Mouse (Mus musculus) frontal cortex, postnatal 25 days (tissue): ENCODE data around the gene Ccdc162.

Experiments
- DNase-seq, 2 experiments: peaks; one replicate each; pipeline ENCODE4 v3.0.0; 2022; ENCODE audit warnings: low spot score in 2 of 2

Gene Ccdc162

DNA sequence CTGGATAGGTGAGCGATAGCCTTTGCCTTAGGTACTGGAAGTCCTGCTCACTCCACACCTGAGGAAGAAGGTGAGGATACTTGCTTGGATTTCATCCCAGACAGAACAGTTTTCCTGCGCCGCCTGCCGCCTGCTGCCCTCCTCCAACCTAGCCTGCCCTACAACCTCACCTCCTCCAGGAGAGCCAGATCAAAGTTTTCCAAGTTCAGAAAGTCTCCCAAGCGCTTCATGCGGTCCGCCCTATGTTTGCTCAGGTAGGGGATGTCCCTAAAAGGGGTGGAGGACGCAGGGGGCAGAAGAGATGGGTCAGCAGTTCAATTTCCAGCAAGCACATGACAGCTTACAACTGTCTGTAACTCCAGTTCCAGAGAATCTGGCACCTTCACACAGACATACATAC is 227.1 kb downstream of the Ccdc162 start:
- no peak for DNase-seq

DNA sequence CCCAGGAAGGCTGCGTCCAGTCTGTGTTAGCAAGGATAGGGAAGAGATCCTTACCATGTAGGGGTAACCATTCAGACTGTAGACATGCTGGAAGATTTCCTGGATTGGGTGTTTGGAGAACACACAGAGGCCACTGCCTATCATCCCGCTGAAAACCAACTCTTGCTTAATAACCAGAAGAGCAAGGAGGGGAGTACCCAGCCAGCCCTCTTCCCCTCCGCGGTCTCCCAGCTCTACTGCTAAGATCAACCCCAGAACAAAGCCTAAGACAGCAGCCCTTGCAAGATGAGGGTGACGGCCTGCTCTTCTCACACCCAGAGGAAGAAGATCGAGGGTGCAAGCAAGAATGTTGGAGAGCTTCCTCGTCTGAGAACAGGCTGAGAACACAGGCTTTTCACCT is 227.6 kb downstream of the Ccdc162 start:
- no peak for DNase-seq
